Mouse (Mus musculus): ENCODE measurements at regions not wholly inside any gene's neighbourhood (a gene's known extent, or its start where the extent isn't known, plus 50 kb on each side); places are given as distances from the start of the nearest gene placed in this dataset.

- Histone ChIP-seq H3K36me3 (ENCODE audit: control insufficient read depth, insufficient read depth, low read length) (no peaks in the 10 kb centered on the region), H3K4me1 (ENCODE audit: control insufficient read depth, insufficient read depth, insufficient read length, low read length) (no peaks in the 10 kb centered on the region), H3K27ac (ENCODE audit: insufficient read depth, low read depth, low read length) (no peak overlapping the region), H3K4me3 (ENCODE audit: low read depth, low read length) (no peak overlapping the region), H3K27me3 (ENCODE audit: control insufficient read depth, insufficient read depth, low read length) (no peaks in the 10 kb centered on the region)
- TF ChIP-seq POLR2A (IDR thresholded peaks at IDR 0.05; ENCODE audit: low read depth, low read length), result no peak
- TF ChIP-seq CTCF (IDR thresholded peaks at IDR 0.05; ENCODE audit: extremely low read depth, insufficient read length, insufficient replicate concordance, low read depth, low read length), result no peak
- 96% methylated on average over 1 of the region's 1 CpGs for WGBS
Measured at GRCm38 (mm10) chr3:53792541-53792940, 52.3 kb upstream of the Gm10985 start.

- TF ChIP-seq POLR2A (IDR thresholded peaks at IDR 0.05; ENCODE audit: low read depth, low read length) (no peak), CTCF (IDR thresholded peaks at IDR 0.05; ENCODE audit: extremely low read depth, insufficient read length, insufficient replicate concordance, low read depth, low read length) (no peak)
- Histone ChIP-seq H3K27ac (ENCODE audit: insufficient read depth, low read depth, low read length) (no peak overlapping the region), H3K4me1 (ENCODE audit: control insufficient read depth, insufficient read depth, insufficient read length, low read length) (no peaks in the 10 kb centered on the region), H3K36me3 (ENCODE audit: control insufficient read depth, insufficient read depth, low read length) (no peaks in the 10 kb centered on the region), H3K4me3 (ENCODE audit: low read depth, low read length) (no peak overlapping the region), H3K27me3 (ENCODE audit: control insufficient read depth, insufficient read depth, low read length) (no peaks in the 10 kb centered on the region)
Measured at GRCm38 (mm10) chr3:53789706-53790105, 55.2 kb upstream of the Gm10985 start.

- no peak for TF ChIP-seq CTCF (IDR thresholded peaks at IDR 0.05; ENCODE audit: extremely low read depth, insufficient read length, insufficient replicate concordance, low read depth, low read length)
- no peak for TF ChIP-seq POLR2A (IDR thresholded peaks at IDR 0.05; ENCODE audit: low read depth, low read length)
Measured at GRCm38 (mm10) chr3:53785201-53785600, 59.7 kb upstream of the Gm10985 start.

GRCm38 (mm10) chr3:53776668-53777067 is 68.2 kb upstream of the Gm10985 start:
- WGBS, result 79% methylated on average over 5 of the region's 5 CpGs
- TF ChIP-seq CTCF (IDR thresholded peaks at IDR 0.05; ENCODE audit: extremely low read depth, insufficient read length, insufficient replicate concordance, low read depth, low read length), result no peak
- TF ChIP-seq POLR2A (IDR thresholded peaks at IDR 0.05; ENCODE audit: low read depth, low read length), result no peak
- H3K4me1 ChIP-seq (ENCODE audit: control insufficient read depth, insufficient read depth, insufficient read length, low read length), result no peaks in the 10 kb centered on the region
- no peak overlapping the region for H3K27ac ChIP-seq (ENCODE audit: insufficient read depth, low read depth, low read length)
- H3K27me3 ChIP-seq (ENCODE audit: control insufficient read depth, insufficient read depth, low read length), result no peaks in the 10 kb centered on the region
- H3K36me3 ChIP-seq (ENCODE audit: control insufficient read depth, insufficient read depth, low read length), result no peaks in the 10 kb centered on the region
- no peak overlapping the region for H3K4me3 ChIP-seq (ENCODE audit: low read depth, low read length)

More at GRCm38 (mm10) chr3:53785201-53785600, 59.7 kb upstream of the Gm10985 start:
- H3K36me3 ChIP-seq (ENCODE audit: control insufficient read depth, insufficient read depth, low read length), result no peaks in the 10 kb centered on the region
- H3K4me3 ChIP-seq (ENCODE audit: low read depth, low read length), result no peak overlapping the region
- no peak overlapping the region for H3K27ac ChIP-seq (ENCODE audit: insufficient read depth, low read depth, low read length)
- H3K4me1 ChIP-seq (ENCODE audit: control insufficient read depth, insufficient read depth, insufficient read length, low read length), result no peaks in the 10 kb centered on the region
- 52% methylated on average over 3 of the region's 3 CpGs for WGBS
- no peaks in the 10 kb centered on the region for H3K27me3 ChIP-seq (ENCODE audit: control insufficient read depth, insufficient read depth, low read length)

GRCm38 (mm10) chr3:53767601-53768000 is 77.3 kb upstream of the Gm10985 start:
- Histone ChIP-seq H3K36me3 (ENCODE audit: control insufficient read depth, insufficient read depth, low read length) (no peaks in the 10 kb centered on the region), H3K27me3 (ENCODE audit: control insufficient read depth, insufficient read depth, low read length) (no peaks in the 10 kb centered on the region), H3K27ac (ENCODE audit: insufficient read depth, low read depth, low read length) (no peak overlapping the region), H3K4me1 (ENCODE audit: control insufficient read depth, insufficient read depth, insufficient read length, low read length) (no peaks in the 10 kb centered on the region), H3K4me3 (ENCODE audit: low read depth, low read length) (no peak overlapping the region)
- TF ChIP-seq POLR2A (IDR thresholded peaks at IDR 0.05; ENCODE audit: low read depth, low read length) (no peak), CTCF (IDR thresholded peaks at IDR 0.05; ENCODE audit: extremely low read depth, insufficient read length, insufficient replicate concordance, low read depth, low read length) (no peak)

GRCm38 (mm10) chr3:53763981-53764380 is 80.9 kb upstream of the Gm10985 start:
- Histone ChIP-seq H3K27me3 (ENCODE audit: control insufficient read depth, insufficient read depth, low read length) (no peaks in the 10 kb centered on the region), H3K27ac (ENCODE audit: insufficient read depth, low read depth, low read length) (no peak overlapping the region), H3K36me3 (ENCODE audit: control insufficient read depth, insufficient read depth, low read length) (no peaks in the 10 kb centered on the region), H3K4me3 (ENCODE audit: low read depth, low read length) (no peak overlapping the region), H3K4me1 (ENCODE audit: control insufficient read depth, insufficient read depth, insufficient read length, low read length) (no peaks in the 10 kb centered on the region)
- WGBS, result 81% methylated on average over 2 of the region's 2 CpGs
- TF ChIP-seq CTCF (IDR thresholded peaks at IDR 0.05; ENCODE audit: extremely low read depth, insufficient read length, insufficient replicate concordance, low read depth, low read length), result no peak
- TF ChIP-seq POLR2A (IDR thresholded peaks at IDR 0.05; ENCODE audit: low read depth, low read length), result no peak

- Histone ChIP-seq H3K27me3 (ENCODE audit: control insufficient read depth, insufficient read depth, low read length) (no peaks in the 10 kb centered on the region), H3K36me3 (ENCODE audit: control insufficient read depth, insufficient read depth, low read length) (no peaks in the 10 kb centered on the region), H3K27ac (ENCODE audit: insufficient read depth, low read depth, low read length) (no peak overlapping the region), H3K4me1 (ENCODE audit: control insufficient read depth, insufficient read depth, insufficient read length, low read length) (no peaks in the 10 kb centered on the region), H3K4me3 (ENCODE audit: low read depth, low read length) (no peak overlapping the region)
- WGBS, result 78% methylated on average over 11 of the region's 11 CpGs
- TF ChIP-seq CTCF (IDR thresholded peaks at IDR 0.05; ENCODE audit: extremely low read depth, insufficient read length, insufficient replicate concordance, low read depth, low read length) (no peak), POLR2A (IDR thresholded peaks at IDR 0.05; ENCODE audit: low read depth, low read length) (no peak)
Measured at GRCm38 (mm10) chr3:53761514-53762075, 83.3 kb upstream of the Gm10985 start.
